Mouse (Mus musculus): ENCODE data around the gene Dusp12. TPM values are rescaled to one million over a fixed set of nuclear protein-coding genes. Genes with fewer than 3 reads are reported as not detected.

Gene Dusp12
- polyA plus RNA-seq, 1 experiment from 2014 or later, result 46.0 TPM

Other genes with a start within 250 kb of the Dusp12 start
- 4.9 and 5.0 TPM in 2 replicates for gene Olfml2b, start 241.0 kb downstream of the Dusp12 start, polyA plus RNA-seq (2015; fragmentation: Nextera tagmentation; extraction: Ambion mirVana)
- 7.3 and 7.6 TPM in 2 replicates for gene Atf6, start 17.8 kb downstream of the Dusp12 start, polyA plus RNA-seq (2015; fragmentation: Nextera tagmentation; extraction: Ambion mirVana)
- 0.21 and 1.2 TPM in 2 replicates for gene Gm26620, start 475 bp downstream of the Dusp12 start, polyA plus RNA-seq (2015; fragmentation: Nextera tagmentation; extraction: Ambion mirVana)
- 0.85 and 1.4 TPM in 2 replicates for gene Fcrlb, start 27.4 kb upstream of the Dusp12 start, polyA plus RNA-seq (2015; fragmentation: Nextera tagmentation; extraction: Ambion mirVana)
- gene Fcrla, start 42.0 kb upstream of the Dusp12 start, polyA plus RNA-seq (2015; fragmentation: Nextera tagmentation; extraction: Ambion mirVana), result not detected in 2 replicates
- gene Fcgr2b, start 91.0 kb upstream of the Dusp12 start, polyA plus RNA-seq (2015; fragmentation: Nextera tagmentation; extraction: Ambion mirVana), result 1.7 and 2.6 TPM in 2 replicates
- 0.27 and 1.0 TPM in 2 replicates for gene Fcgr4, start 133.4 kb upstream of the Dusp12 start, polyA plus RNA-seq (2015; fragmentation: Nextera tagmentation; extraction: Ambion mirVana)
- gene Fcgr3, start 179.4 kb upstream of the Dusp12 start, polyA plus RNA-seq (2015; fragmentation: Nextera tagmentation; extraction: Ambion mirVana), result 9.6 and 12.3 TPM in 2 replicates
- 7.7 and 14.1 TPM in 2 replicates for gene Cfap126, start 228.4 kb upstream of the Dusp12 start, polyA plus RNA-seq (2015; fragmentation: Nextera tagmentation; extraction: Ambion mirVana)